Mouse (Mus musculus) kidney, postnatal 0 days (tissue): ENCODE measurements at regions not wholly inside any gene's neighbourhood (a gene's known extent, or its start where the extent isn't known, plus 50 kb on each side); places are given as distances from the start of the nearest gene placed in this dataset.

ENCODE experiments used
- ATAC-seq: fragments of 200-750 bp; cut with Nextera tagmentation; replicated peaks from 2 replicates; pipeline ENCODE4 v1.8.0; 2017; ENCODE audit warnings: low read depth, moderate number of reproducible peaks, moderate TSS enrichment, moderate library complexity; ENCODE audit not compliant: low FRiP score
- DNase-seq: peaks from one replicate; pipeline ENCODE4 v3.0.0-alpha.2; 2016; ENCODE audit warnings: low spot score
- H3K27ac ChIP-seq: fragments of 300-500 bp; sonication (generic); 2 replicates; pipeline ENCODE4 v1.5.1; 2014; ENCODE audit warnings: mild to moderate bottlenecking
- H3K27me3 ChIP-seq: fragments of 300-500 bp; sonication (generic); 2 replicates; pipeline ENCODE4 v1.6.1; 2014; ENCODE audit warnings: low read length, mixed read lengths; ENCODE audit not compliant: insufficient read depth
- H3K36me3 ChIP-seq: fragments of 300-500 bp; sonication (generic); 2 replicates; pipeline ENCODE4 v1.6.1; 2014; ENCODE audit warnings: low read length, mixed read lengths; ENCODE audit not compliant: insufficient read depth
- H3K4me1 ChIP-seq: fragments of 300-500 bp; sonication (generic); replicated peaks from 2 replicates; pipeline ENCODE4 v1.6.1; 2014; ENCODE audit warnings: antibody characterized with exemption, low read length, mixed read lengths; ENCODE audit not compliant: insufficient read depth
- H3K4me2 ChIP-seq: fragments of 300-500 bp; sonication (generic); 2 replicates; pipeline ENCODE4 v1.6.1; 2014; ENCODE audit warnings: mild to moderate bottlenecking, low read length, moderate library complexity, mixed read lengths
- H3K4me3 ChIP-seq: fragments of 300-500 bp; sonication (generic); replicated peaks from 2 replicates; pipeline ENCODE4 v1.5.1; 2014; ENCODE audit warnings: low read depth, low read length
- H3K9ac ChIP-seq: fragments of 300-500 bp; sonication (generic); 2 replicates; pipeline ENCODE4 v1.6.1; 2014; ENCODE audit warnings: low read depth, low read length
- H3K9me3 ChIP-seq: fragments of 300-500 bp; sonication (generic); replicated peaks from 2 replicates; pipeline ENCODE4 v1.6.1; 2016; ENCODE audit warnings: low read length, inconsistent platforms, mixed read lengths
- CTCF ChIP-seq: IDR thresholded peaks from 2 replicates; pipeline ENCODE4 v1.5.1; 2016; ENCODE audit warnings: antibody characterized with exemption, low read depth, mild to moderate bottlenecking, moderate library complexity
- WGBS: fragments of 180-500 bp; shearing (Covaris S2); extraction: QIAGEN DNeasy Blood & Tissue Kit; methylation state at CpG from one replicate; pipeline ENCODE4 v1.1.7; 2014; 5-methylcytosine and 5-hydroxymethylcytosine counted together

DNA sequence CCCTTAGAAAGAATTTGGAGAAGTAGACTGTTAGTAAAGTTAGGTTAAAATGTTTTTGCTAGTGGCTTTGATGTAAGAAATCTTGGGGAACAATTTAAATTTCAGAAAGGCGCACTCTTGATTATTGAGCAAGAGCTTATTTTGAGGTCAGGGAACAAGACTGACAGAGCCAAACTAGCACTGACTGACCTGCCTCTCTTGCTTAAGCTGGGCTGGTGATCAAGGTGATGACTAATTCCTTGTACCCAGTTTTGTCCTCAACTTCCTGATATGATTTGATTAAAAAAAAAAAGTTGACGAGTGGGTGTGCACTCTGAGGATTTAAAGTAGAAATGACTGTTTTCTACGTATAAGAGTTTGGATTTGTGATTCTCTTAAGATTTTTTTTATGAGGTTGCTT lies 124.2 kb upstream of the Usp24 start:
- ATAC-seq (no peak), DNase-seq (no peak)
- H3K4me3 ChIP-seq = no peak overlapping the region
- no peaks in the 10 kb centered on the region for H3K36me3 ChIP-seq
- H3K27me3 ChIP-seq = no peaks in the 10 kb centered on the region
- no peak overlapping the region for H3K27ac ChIP-seq
- H3K4me2 ChIP-seq = no peak overlapping the region
- H3K4me1 ChIP-seq = no peaks in the 10 kb centered on the region
- H3K9ac ChIP-seq = no peak overlapping the region
- TF ChIP-seq CTCF = no peak
- no peaks in the 10 kb centered on the region for H3K9me3 ChIP-seq
- 76% methylated on average over 3 of the region's 3 CpGs for WGBS

DNA sequence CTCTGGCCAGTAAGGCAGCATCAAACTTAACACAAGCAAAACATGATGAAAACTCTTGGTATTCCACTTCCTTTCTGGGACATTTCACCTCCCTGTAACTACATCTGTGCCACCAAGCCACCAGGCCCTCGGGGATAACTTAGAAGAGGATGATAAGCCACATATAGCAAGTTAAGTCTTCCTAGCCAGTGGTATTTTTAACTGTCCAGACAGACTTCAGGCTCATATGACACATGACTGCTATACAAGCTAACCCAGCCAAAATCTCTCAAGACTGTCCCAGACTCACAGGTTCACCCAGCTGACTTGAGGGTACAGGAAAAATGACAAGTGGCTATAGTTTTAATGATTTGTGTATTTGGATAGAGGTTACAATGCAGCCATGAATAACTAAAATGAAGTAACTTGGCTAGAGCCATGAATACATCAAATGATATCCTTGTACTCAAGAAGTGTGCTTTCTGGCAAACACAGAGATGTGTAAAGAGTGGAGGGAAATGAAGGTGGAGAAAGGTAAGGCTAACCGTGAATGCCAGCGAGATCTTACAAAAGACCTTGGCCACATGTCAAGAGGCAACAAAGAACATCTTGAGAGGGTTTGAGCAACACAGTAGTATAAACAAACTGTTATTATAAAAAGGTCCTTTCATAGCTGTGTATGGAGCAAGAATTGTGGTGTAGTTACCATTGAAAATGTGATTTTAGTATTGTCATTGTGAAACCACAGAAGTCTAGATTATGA lies 122.6 kb upstream of the Usp24 start:
- Histone ChIP-seq H3K9me3 (no peaks in the 10 kb centered on the region), H3K9ac (no peak overlapping the region), H3K36me3 (no peaks in the 10 kb centered on the region), H3K27ac (no peak overlapping the region), H3K27me3 (no peaks in the 10 kb centered on the region), H3K4me2 (no peak overlapping the region), H3K4me3 (no peak overlapping the region), H3K4me1 (no peaks in the 10 kb centered on the region)
- no peak for TF ChIP-seq CTCF
- ATAC-seq (no peak), DNase-seq (no peak)
- 79% methylated on average over 3 of the region's 3 CpGs for WGBS

DNA sequence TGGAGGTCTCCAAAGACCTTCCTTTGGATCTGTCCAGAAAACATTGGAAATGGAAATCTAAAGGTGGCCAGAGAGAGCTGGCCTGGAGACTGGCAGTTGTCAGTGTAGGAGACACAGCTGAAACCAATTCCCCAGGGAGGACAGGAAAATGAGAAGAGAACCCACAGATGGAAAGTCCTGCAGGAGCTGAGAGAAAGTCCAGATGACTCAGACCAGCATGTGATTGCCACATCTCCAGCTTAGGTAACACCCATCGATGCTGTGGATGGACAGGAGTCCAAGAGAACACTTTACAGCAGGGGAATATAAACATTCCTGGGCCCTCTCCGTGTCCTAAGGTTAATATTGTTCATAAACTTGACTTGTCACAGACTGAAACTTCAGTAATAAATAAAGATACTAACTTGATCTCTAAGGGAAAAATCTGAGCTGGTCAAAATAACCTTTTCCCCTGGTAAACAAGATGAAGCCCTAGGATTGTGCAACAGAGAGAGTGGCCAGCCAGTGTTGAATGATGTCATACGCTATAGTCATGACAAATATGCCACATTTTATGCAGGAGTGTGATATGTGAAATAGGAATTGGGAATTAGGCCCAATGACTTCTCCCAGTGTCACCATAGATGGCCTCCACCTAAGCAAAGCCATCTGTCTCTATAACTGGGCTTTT lies 120.4 kb upstream of the Usp24 start:
- WGBS = 52% methylated on average over 3 of the region's 3 CpGs
- ATAC-seq (no peak; the same call in 1 of the 2 replicates), DNase-seq (peak; percentile 7)

DNA sequence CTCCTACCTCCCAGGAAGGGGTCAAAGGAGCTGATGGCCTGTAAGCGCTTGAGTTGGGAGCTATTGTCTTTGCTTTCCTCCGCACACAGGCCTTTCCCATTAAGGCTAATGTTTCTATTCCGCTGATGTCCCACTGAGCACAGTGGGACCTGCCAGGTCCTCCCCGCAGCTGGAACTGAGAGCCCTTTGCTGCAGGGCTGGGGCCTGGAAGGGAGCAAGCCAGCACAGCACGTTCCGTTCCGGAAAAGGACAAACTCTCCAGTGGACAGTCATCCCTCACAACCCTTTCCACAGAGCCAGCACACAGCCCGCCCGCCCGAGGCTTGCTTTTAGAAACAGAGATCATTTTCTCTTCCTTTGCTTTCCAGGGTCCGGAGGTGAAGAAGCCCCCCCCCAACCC lies 116.2 kb upstream of the Usp24 start:
- 8% methylated on average over 11 of the region's 11 CpGs for WGBS

More for the DNA sequence above, 120.4 kb upstream of the Usp24 start:
- H3K4me2 ChIP-seq = no peak overlapping the region
- peaks cover 13% of the 10 kb centered on the region for H3K4me1 ChIP-seq
- no peaks in the 10 kb centered on the region for H3K9me3 ChIP-seq
- TF ChIP-seq CTCF = no peak
- H3K27ac ChIP-seq = no peak overlapping the region
- no peaks in the 10 kb centered on the region for H3K27me3 ChIP-seq
- no peak overlapping the region for H3K4me3 ChIP-seq
- no peak overlapping the region for H3K9ac ChIP-seq
- H3K36me3 ChIP-seq = no peaks in the 10 kb centered on the region

DNA sequence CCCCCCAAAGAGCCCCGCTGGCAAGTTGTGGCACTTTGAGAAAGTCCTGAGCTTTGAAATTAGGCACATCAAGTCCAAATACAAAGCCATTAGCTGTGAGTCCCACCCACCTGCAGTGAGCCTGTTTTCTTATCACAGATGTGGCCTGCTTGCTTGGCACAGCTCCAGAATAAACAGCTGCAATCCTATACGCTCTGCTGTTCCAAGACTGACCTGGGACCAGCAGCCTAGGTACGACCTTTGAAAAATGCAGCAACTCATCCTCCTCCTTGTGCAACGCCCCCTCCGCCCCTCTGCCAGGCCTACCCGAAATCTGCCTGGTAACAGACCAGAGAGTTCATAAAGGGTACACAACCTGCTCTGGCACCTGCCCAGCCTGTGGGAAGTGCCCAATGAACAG lies 115.8 kb upstream of the Usp24 start:
- H3K4me2 ChIP-seq = 0 out of 2 replicates have a peak overlapping the region, but pooled peaks have one; percentile 21
- no peaks in the 10 kb centered on the region for H3K9me3 ChIP-seq
- H3K27ac ChIP-seq = peak overlapping the region; percentile 51; the same call in 1 of the 2 replicates
- no peak overlapping the region for H3K9ac ChIP-seq
- TF ChIP-seq CTCF = no peak
- ATAC-seq = 0 out of 2 replicates have a peak, but pooled peaks have one; percentile 38
- peak; percentile 68 for DNase-seq
- no peaks in the 10 kb centered on the region for H3K27me3 ChIP-seq
- H3K4me1 ChIP-seq = peaks cover 13% of the 10 kb centered on the region
- WGBS = 17% methylated on average over 6 of the region's 6 CpGs
- H3K36me3 ChIP-seq = no peaks in the 10 kb centered on the region
- no peak overlapping the region for H3K4me3 ChIP-seq

More for the DNA sequence above, 116.2 kb upstream of the Usp24 start:
- Histone ChIP-seq H3K27me3 (no peaks in the 10 kb centered on the region), H3K27ac (peak overlapping the region; percentile 51; the same call in 1 of the 2 replicates), H3K36me3 (no peaks in the 10 kb centered on the region), H3K4me2 (0 out of 2 replicates have a peak overlapping the region, but pooled peaks have one; percentile 21), H3K9ac (no peak overlapping the region), H3K9me3 (no peaks in the 10 kb centered on the region), H3K4me1 (peaks cover 13% of the 10 kb centered on the region), H3K4me3 (no peak overlapping the region)
- ATAC-seq = 0 out of 2 replicates have a peak, but pooled peaks have one; percentile 41
- no peak for TF ChIP-seq CTCF
- peak; percentile 38 for DNase-seq

DNA sequence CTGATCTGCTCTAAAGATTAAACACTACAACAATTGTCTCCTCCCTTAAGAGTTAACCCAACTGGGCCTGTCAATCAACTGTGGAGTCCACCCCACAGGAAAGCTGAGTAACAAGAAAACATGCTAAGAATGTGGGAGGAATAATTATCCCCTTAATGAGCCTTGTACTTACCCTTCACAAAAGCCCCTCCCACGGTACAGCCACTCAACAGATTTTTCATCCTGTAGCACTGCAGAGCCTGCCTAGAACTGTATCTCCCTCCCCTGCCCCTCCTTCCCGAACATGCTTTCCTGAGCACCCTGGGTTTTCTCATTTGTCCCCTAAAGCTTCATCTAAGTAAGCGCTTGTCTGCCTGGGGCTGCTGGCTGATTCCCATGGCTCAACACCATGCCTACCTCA lies 113.5 kb upstream of the Usp24 start:
- no peak overlapping the region for H3K4me2 ChIP-seq
- no peak overlapping the region for H3K4me3 ChIP-seq
- WGBS = 40% methylated on average over 3 of the region's 3 CpGs
- H3K27me3 ChIP-seq = no peaks in the 10 kb centered on the region
- no peak for TF ChIP-seq CTCF
- DNase-seq (peak; percentile 63), ATAC-seq (no peak)
- no peak overlapping the region for H3K9ac ChIP-seq
- no peak overlapping the region for H3K27ac ChIP-seq
- peaks cover 13% of the 10 kb centered on the region for H3K4me1 ChIP-seq
- no peaks in the 10 kb centered on the region for H3K36me3 ChIP-seq
- no peaks in the 10 kb centered on the region for H3K9me3 ChIP-seq
